ENCODE assay signal across 9 mouse cellular contexts in the genomic region with DNA sequence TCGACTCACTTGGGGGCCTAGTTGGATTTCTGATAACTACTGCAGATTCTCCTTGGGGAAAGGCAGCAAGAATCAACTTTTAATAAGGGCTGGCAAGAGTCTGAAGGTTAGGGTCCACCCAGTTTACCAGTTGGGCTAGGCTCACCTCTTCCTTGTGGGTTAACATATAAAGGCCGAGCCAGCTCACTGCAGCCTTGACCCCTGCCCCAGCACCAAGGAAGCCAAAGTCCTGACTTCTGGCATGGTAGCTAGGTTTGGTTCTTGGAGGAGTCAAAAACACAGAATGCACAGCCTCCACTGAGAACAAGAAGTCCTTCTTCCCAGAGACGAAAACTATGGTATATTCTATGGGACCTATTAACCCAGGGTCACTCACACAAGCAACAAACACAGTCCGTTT. TPM values are rescaled to one million over a fixed set of nuclear protein-coding genes. Genes with fewer than 3 reads are reported as not detected.
DNase-seq lines count a peak whose midpoint lies in the region; ATAC-seq and TF ChIP-seq lines count a peak whose summit lies in the region.
"Had no signal": no experiment of that assay in that cellular context is flagged by ENCODE, and none has a peak within 500 bp of the region (broad histone marks: within the 10 kb centered on the region; RNA-seq: fewer than 3 reads in every experiment).

No protein-coding gene starts in this region.

- H3K4me3 ChIP-seq in heart, embryonic 15.5 days: no peak overlapping the region
- peak overlapping the region in 1 of 2 experiments; percentile 75; a peak in 1 of 4 replicates for H3K4me3 ChIP-seq in ES-E14 (ENCODE audit: insufficient read depth in 1 of 2, low read depth in 1 of 2, low read length in 2 of 2, poor library complexity in 1 of 2, severe bottlenecking in 1 of 2)
- no peak overlapping the region for H3K4me3 ChIP-seq in intestine, embryonic 14.5 days (ENCODE audit: low read depth, low read length)
- 0 out of 2 replicates have a peak overlapping the region, but pooled peaks have one; percentile 63 for H3K4me3 ChIP-seq in limb, embryonic 14.5 days (replicated peaks; ENCODE audit: low read length)

- TF ChIP-seq POLR2A in limb, embryonic 14.5 days (IDR thresholded peaks at IDR 0.05; ENCODE audit: borderline replicate concordance, extremely low read depth, insufficient read depth, insufficient read length): no peak

- peak overlapping the region; percentile 84 for H3K27ac ChIP-seq in heart, embryonic 15.5 days
- peak overlapping the region; percentile 43; the same call in 1 of the 2 replicates for H3K27ac ChIP-seq in ES-E14 (ENCODE audit: insufficient read depth, low read depth, low read length, poor library complexity, severe bottlenecking)
- peak overlapping the region; percentile 84; the same call in 1 of the 2 replicates for H3K27ac ChIP-seq in intestine, embryonic 14.5 days (ENCODE audit: low read depth)
- H3K27ac ChIP-seq in limb, embryonic 14.5 days (replicated peaks; ENCODE audit: low read depth, low read length): no peak overlapping the region

- intact Hi-C loops in heart, postnatal 36 days (cut with DNase I): loop anchor here (2.0 kb wide), 1 partner anchor 15 kb away; no protein-coding TSS in a partner anchor

- H3K4me2 ChIP-seq in heart, embryonic 15.5 days: peak overlapping the region; percentile 99
- H3K4me2 ChIP-seq in intestine, embryonic 14.5 days (ENCODE audit: low read length): no peak overlapping the region; the same call in 1 of the 2 replicates
- peak overlapping the region; percentile 99 for H3K4me2 ChIP-seq in limb, embryonic 14.5 days (replicated peaks; ENCODE audit: low read depth, low read length, severe bottlenecking)

- no peak for ATAC-seq in heart, embryonic 15.5 days (replicated peaks; ENCODE audit: insufficient number of reproducible peaks, insufficient read depth, low FRiP score, low read depth)
- ATAC-seq in intestine, embryonic 14.5 days (replicated peaks; ENCODE audit: low FRiP score, low TSS enrichment, low read depth): no peak
- ATAC-seq in limb, embryonic 14.5 days (ENCODE audit: low FRiP score, low read depth): no peak
- no peak for ATAC-seq in megakaryocyte, adult 5-6 weeks (ENCODE audit: poor library complexity, severe bottlenecking)

- in situ Hi-C loops in ES-E14 (cut with MboI; ENCODE audit: low sequenced_read_pairs in 2 of 2, unreplicated experiment in 2 of 2): no loop called here

- DNase-seq in heart, postnatal 36 days: no peak
- DNase-seq in ES-E14 (ENCODE audit: low read depth, low spot score): no peak
- no peak for DNase-seq in intestine, embryonic 14.5 days (ENCODE audit: low spot score)
- no peak for DNase-seq in limb, embryonic 14.5 days (ENCODE audit: low spot score)
- no peak for DNase-seq in thymus, postnatal 25 days
- DNase-seq in urinary bladder, postnatal 25 days (ENCODE audit: low spot score): no peak
- DNase-seq: layer of hippocampus, postnatal 36 days had no signal

- peaks cover 30% of the 10 kb centered on the region for H3K36me3 ChIP-seq in heart, embryonic 15.5 days
- peaks cover 26% of the 10 kb centered on the region for H3K36me3 ChIP-seq in ES-E14 (ENCODE audit: control insufficient read depth, insufficient read depth, low read length, poor library complexity, severe bottlenecking)
- H3K36me3 ChIP-seq in intestine, embryonic 14.5 days (ENCODE audit: control insufficient read depth, insufficient read depth, low read length): peaks cover 27% of the 10 kb centered on the region
- H3K36me3 ChIP-seq in limb, embryonic 14.5 days (ENCODE audit: control insufficient read depth, insufficient read depth, low read length): peaks cover 33% of the 10 kb centered on the region

- H3K27me3 ChIP-seq in heart, embryonic 15.5 days: no peaks in the 10 kb centered on the region
- no peaks in the 10 kb centered on the region for H3K27me3 ChIP-seq in intestine, embryonic 14.5 days (replicated peaks; ENCODE audit: control insufficient read depth, insufficient read depth, low read length)
- H3K27me3 ChIP-seq in limb, embryonic 14.5 days (ENCODE audit: control insufficient read depth, insufficient read depth, low read length): no peaks in the 10 kb centered on the region

- peaks cover 30% of the 10 kb centered on the region for H3K4me1 ChIP-seq in heart, embryonic 15.5 days (replicated peaks)
- H3K4me1 ChIP-seq in ES-E14 (ENCODE audit: control insufficient read depth in 2 of 2, insufficient read depth in 2 of 2, low read length in 2 of 2, poor library complexity in 1 of 2): peaks cover 4 to 15% of the 10 kb centered on the region in 2 experiments
- H3K4me1 ChIP-seq in intestine, embryonic 14.5 days (replicated peaks; ENCODE audit: control insufficient read depth, insufficient read depth, low read length): peaks cover 9% of the 10 kb centered on the region; the same call in 1 of the 2 replicates
- H3K4me1 ChIP-seq in limb, embryonic 14.5 days (ENCODE audit: control insufficient read depth, insufficient read depth, low read length): peaks cover 7% of the 10 kb centered on the region; the same call in 1 of the 2 replicates

- H3K9me3 ChIP-seq in heart, embryonic 15.5 days (replicated peaks): no peaks in the 10 kb centered on the region
- H3K9me3 ChIP-seq in ES-E14 (ENCODE audit: control insufficient read depth, insufficient read depth, low read depth, low read length): no peaks in the 10 kb centered on the region
- H3K9me3 ChIP-seq in intestine, embryonic 14.5 days (ENCODE audit: control insufficient read depth, low read length): no peaks in the 10 kb centered on the region
- H3K9me3 ChIP-seq in limb, embryonic 14.5 days (ENCODE audit: control insufficient read depth, low read length): no peaks in the 10 kb centered on the region

- 0 out of 2 replicates have a peak overlapping the region, but pooled peaks have one; percentile 93 for H3K9ac ChIP-seq in heart, embryonic 15.5 days
- H3K9ac ChIP-seq in ES-E14 (ENCODE audit: insufficient read depth, low read depth, low read length, poor library complexity, severe bottlenecking): no peak overlapping the region
- H3K9ac ChIP-seq in intestine, embryonic 14.5 days (ENCODE audit: low read length): no peak overlapping the region
- H3K9ac ChIP-seq in limb, embryonic 14.5 days (ENCODE audit: low read depth, low read length, severe bottlenecking): no peak overlapping the region

- WGBS in heart, embryonic 15.5 days: 62% methylated on average over 4 of the region's 4 CpGs
- WGBS in intestine, embryonic 14.5 days: 62% methylated on average over 4 of the region's 4 CpGs
- 63% methylated on average over 4 of the region's 4 CpGs for WGBS in limb, embryonic 14.5 days

TF ChIP-seq in ES-E14, 5 proteins besides CTCF, POLR2A, EP300 and RAD21:
- TF ChIP-seq ZC3H11A (IDR thresholded peaks at IDR 0.05; ENCODE audit: borderline replicate concordance, low read depth, low read length) (no peak), HCFC1 (IDR thresholded peaks at IDR 0.05; ENCODE audit: borderline replicate concordance, insufficient read depth, low read length) (no peak), MAFK (IDR thresholded peaks at IDR 0.05; ENCODE audit: insufficient read depth, low read depth, low read length) (no peak), ZNF384 (IDR thresholded peaks at IDR 0.05; ENCODE audit: low read depth, low read length) (no peak), CHD2 (IDR thresholded peaks at IDR 0.05; ENCODE audit: low read depth, low read length) (no peak)

RNA-seq across cellular contexts. Expression of a gene that starts 0.4 kb away (rescaled TPM):
- polyA plus RNA-seq in heart, embryonic 15.5 days (2015; fragmentation: Nextera tagmentation; extraction: Ambion mirVana): 3.3 and 4.1 TPM in 2 replicates
- 1 to 10 TPM; 2.4 to 3.6 TPM for total RNA-seq in heart, postnatal 36 days (2021)
- 2.4 and 3.0 TPM in 2 replicates for total RNA-seq in ES-E14 (2012; rRNA removed)
- 7.4 and 7.9 TPM in 2 replicates for polyA plus RNA-seq in intestine, embryonic 14.5 days (2014; fragmentation: Nextera tagmentation; extraction: Ambion mirVana)
- 7.1 and 8.5 TPM in 2 replicates for polyA plus RNA-seq in limb, embryonic 14.5 days (2012; rRNA removed)
- 8.9 and 10.9 TPM in 2 replicates for polyA plus RNA-seq in limb, embryonic 14.5 days (2014; fragmentation: Nextera tagmentation; extraction: Ambion mirVana)
- total RNA-seq in megakaryocyte, adult 5-6 weeks (2015): not detected in 2 replicates
- 0.12 TPM in 1 of 2 replicates, not detected in the other for total RNA-seq in megakaryocyte, adult 5-6 weeks (2017)

RNA-seq across cellular contexts. Expression of a gene that starts 16.1 kb away (rescaled TPM):
- 28.0 and 37.7 TPM in 2 replicates for polyA plus RNA-seq in heart, embryonic 15.5 days (2015; fragmentation: Nextera tagmentation; extraction: Ambion mirVana)
- total RNA-seq in heart, postnatal 36 days (2021): 10 to 100 TPM; 15.7 to 16.2 TPM
- 44.2 and 48.7 TPM in 2 replicates for total RNA-seq in ES-E14 (2012; rRNA removed)
- polyA plus RNA-seq in intestine, embryonic 14.5 days (2014; fragmentation: Nextera tagmentation; extraction: Ambion mirVana): 61.0 and 63.2 TPM in 2 replicates
- polyA plus RNA-seq in limb, embryonic 14.5 days (2012; rRNA removed): 120 and 155 TPM in 2 replicates
- polyA plus RNA-seq in limb, embryonic 14.5 days (2014; fragmentation: Nextera tagmentation; extraction: Ambion mirVana): 101 and 106 TPM in 2 replicates
- 0.82 and 1.1 TPM in 2 replicates for total RNA-seq in megakaryocyte, adult 5-6 weeks (2015)
- total RNA-seq in megakaryocyte, adult 5-6 weeks (2017): 0.24 and 1.3 TPM in 2 replicates

RNA-seq across cellular contexts. Expression of a gene that starts 38.9 kb away (rescaled TPM):
- 129 and 149 TPM in 2 replicates for polyA plus RNA-seq in heart, embryonic 15.5 days (2015; fragmentation: Nextera tagmentation; extraction: Ambion mirVana)
- total RNA-seq in heart, postnatal 36 days (2021): 100 to 1,000 TPM; 119 to 123 TPM
- 202 and 211 TPM in 2 replicates for total RNA-seq in ES-E14 (2012; rRNA removed)
- 206 TPM in 2 replicates for polyA plus RNA-seq in intestine, embryonic 14.5 days (2014; fragmentation: Nextera tagmentation; extraction: Ambion mirVana)
- 168 and 191 TPM in 2 replicates for polyA plus RNA-seq in limb, embryonic 14.5 days (2012; rRNA removed)
- 204 and 229 TPM in 2 replicates for polyA plus RNA-seq in limb, embryonic 14.5 days (2014; fragmentation: Nextera tagmentation; extraction: Ambion mirVana)
- total RNA-seq in megakaryocyte, adult 5-6 weeks (2015): 115 and 119 TPM in 2 replicates
- total RNA-seq in megakaryocyte, adult 5-6 weeks (2017): 248 and 291 TPM in 2 replicates

RNA-seq across cellular contexts. Expression of a gene that starts 59.9 kb away (rescaled TPM):
- polyA plus RNA-seq in heart, embryonic 15.5 days (2015; fragmentation: Nextera tagmentation; extraction: Ambion mirVana): 20.6 and 27.2 TPM in 2 replicates
- 10 to 100 TPM; 33.6 to 41.5 TPM for total RNA-seq in heart, postnatal 36 days (2021)
- total RNA-seq in ES-E14 (2012; rRNA removed): 20.1 and 20.2 TPM in 2 replicates
- polyA plus RNA-seq in intestine, embryonic 14.5 days (2014; fragmentation: Nextera tagmentation; extraction: Ambion mirVana): 22.5 and 23.8 TPM in 2 replicates
- 21.3 and 25.5 TPM in 2 replicates for polyA plus RNA-seq in limb, embryonic 14.5 days (2012; rRNA removed)
- 27.9 and 29.1 TPM in 2 replicates for polyA plus RNA-seq in limb, embryonic 14.5 days (2014; fragmentation: Nextera tagmentation; extraction: Ambion mirVana)
- total RNA-seq in megakaryocyte, adult 5-6 weeks (2015): 20.8 and 21.4 TPM in 2 replicates
- 22.5 and 32.8 TPM in 2 replicates for total RNA-seq in megakaryocyte, adult 5-6 weeks (2017)

Comparison
In these comparisons a context has a peak if more than half of its experiments do, and no peak if none do; other contexts are left out.
1. RNA of a gene that starts 16.1 kb away (total RNA-seq): 44.2 to 48.7 TPM in ES-E14 and 15.7 to 16.2 TPM in heart, postnatal 36 days; 0.24 to 1.3 TPM in megakaryocyte, adult 5-6 weeks; every median in the first group is over 4 times any median in the second.